Mouse (Mus musculus) midbrain, embryonic 13.5 days (tissue): ENCODE data around the gene Lef1. TPM values are rescaled to one million over a fixed set of nuclear protein-coding genes. Genes with fewer than 3 reads are reported as not detected.

Experiments used
- ATAC-seq: fragments of 200-750 bp; cut with Nextera tagmentation; 2 replicates; pipeline ENCODE4 v1.8.0; 2017; ENCODE audit warnings: mild to moderate bottlenecking, moderate TSS enrichment, moderate library complexity
- H3K27ac ChIP-seq: fragments of 300-500 bp; sonication (generic); 2 replicates; pipeline ENCODE4 v1.5.1; 2015; ENCODE audit warnings: inconsistent platforms, mild to moderate bottlenecking, moderate library complexity
- H3K27me3 ChIP-seq: fragments of 300-500 bp; sonication (generic); 2 replicates; pipeline ENCODE4 v1.6.1; 2015; ENCODE audit warnings: mild to moderate bottlenecking, inconsistent platforms
- H3K36me3 ChIP-seq: fragments of 300-500 bp; sonication (generic); 2 replicates; pipeline ENCODE4 v1.6.1; 2015; ENCODE audit warnings: mild to moderate bottlenecking, inconsistent platforms
- H3K4me1 ChIP-seq: fragments of 300-500 bp; sonication (generic); replicated peaks from 2 replicates; pipeline ENCODE4 v1.6.1; 2015; ENCODE audit warnings: inconsistent platforms
- H3K4me2 ChIP-seq: fragments of 300-500 bp; sonication (generic); replicated peaks from 2 replicates; pipeline ENCODE4 v1.6.1; 2015; ENCODE audit warnings: moderate library complexity, mild to moderate bottlenecking, inconsistent platforms
- H3K4me3 ChIP-seq: fragments of 300-500 bp; sonication (generic); replicated peaks from 2 replicates; pipeline ENCODE4 v1.5.1; 2015; ENCODE audit warnings: mild to moderate bottlenecking, inconsistent platforms
- H3K9ac ChIP-seq: fragments of 300-500 bp; sonication (generic); replicated peaks from 2 replicates; pipeline ENCODE4 v1.6.1; 2015; ENCODE audit warnings: mild to moderate bottlenecking, inconsistent platforms
- H3K9me3 ChIP-seq: fragments of 300-500 bp; sonication (generic); 2 replicates; pipeline ENCODE4 v1.6.1; 2016; ENCODE audit warnings: mild to moderate bottlenecking, inconsistent platforms
- WGBS: fragments of 180-500 bp; shearing (Covaris S2); methylation state at CpG from one replicate; pipeline ENCODE4 v1.1.7; 2015; 5-methylcytosine and 5-hydroxymethylcytosine counted together
- polyA plus RNA-seq: library from polyadenylated mRNA; unstranded; fragments of >200 nt; fragmentation: Nextera tagmentation; extraction: Ambion mirVana; gene quantifications from 2 replicates; pipeline ENCODE4 v1.2.1, GENCODE M21; 2015

Gene Lef1
- polyA plus RNA-seq, 1 experiment from 2014 or later = 86.0 TPM

DNA sequence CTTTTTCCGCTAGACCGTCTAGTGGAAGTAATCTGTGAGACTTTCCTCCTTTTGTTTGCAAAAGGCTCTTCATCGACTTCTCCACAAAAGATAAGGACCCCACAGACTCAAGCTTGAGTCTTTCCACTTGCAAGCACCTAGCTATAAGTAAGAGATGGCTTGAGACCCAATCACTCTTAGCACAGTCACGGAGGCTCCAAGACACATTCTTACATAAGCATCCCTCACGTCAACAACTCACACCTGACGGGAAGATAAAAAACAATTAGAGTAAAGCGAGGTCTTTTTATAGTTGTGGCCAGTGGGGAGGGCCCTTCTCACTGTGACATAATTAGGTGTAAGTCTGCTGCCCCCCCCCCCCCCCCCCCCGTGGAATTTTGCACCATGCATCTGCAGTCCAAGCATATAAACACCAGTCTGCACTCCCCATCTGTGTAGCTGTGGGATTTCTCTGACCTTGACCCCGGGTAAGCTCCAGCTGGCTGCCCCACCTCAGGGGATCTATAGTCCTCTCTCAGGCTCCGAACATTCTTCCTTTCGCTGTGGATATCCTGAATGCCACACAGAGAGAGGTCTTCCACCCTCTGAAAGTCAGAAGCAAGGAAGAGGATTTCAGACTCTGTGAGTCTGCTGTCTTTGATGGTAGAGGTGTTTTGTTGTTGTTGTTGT, 61.2 kb downstream of the Lef1 start:
- no peak overlapping the region for H3K27ac ChIP-seq
- H3K9ac ChIP-seq = no peak overlapping the region
- no peak overlapping the region for H3K4me3 ChIP-seq
- no peak overlapping the region for H3K4me2 ChIP-seq
- peak; percentile 60 for ATAC-seq
- peaks cover 33% of the 10 kb centered on the region for H3K4me1 ChIP-seq
- 35% methylated on average over 11 of the region's 11 CpGs for WGBS
- H3K36me3 ChIP-seq = no peaks in the 10 kb centered on the region
- H3K27me3 ChIP-seq = no peaks in the 10 kb centered on the region
- no peaks in the 10 kb centered on the region for H3K9me3 ChIP-seq

DNA sequence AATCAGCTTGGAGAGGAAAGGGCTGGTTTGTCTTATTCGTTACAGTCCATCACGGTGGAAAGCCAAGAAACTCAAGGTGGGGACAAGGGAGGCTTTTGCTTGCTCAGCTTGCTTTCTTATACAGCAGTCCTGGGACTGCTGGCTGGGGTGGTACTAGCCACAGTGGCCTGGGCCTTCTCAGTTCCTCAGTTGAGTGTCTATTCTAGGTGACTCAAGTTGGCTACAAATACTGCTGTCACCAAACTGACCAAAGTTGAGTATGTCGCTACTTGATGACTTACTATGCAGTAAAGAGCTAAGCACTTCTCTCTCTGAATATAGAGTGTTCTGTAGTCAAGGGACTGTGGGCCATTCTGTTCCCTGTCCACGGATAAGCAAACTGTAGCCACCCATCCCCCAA, 62.0 kb downstream of the Lef1 start:
- Histone ChIP-seq H3K9me3 (no peaks in the 10 kb centered on the region), H3K4me1 (peaks cover 39% of the 10 kb centered on the region), H3K27ac (no peak overlapping the region), H3K4me2 (no peak overlapping the region), H3K9ac (no peak overlapping the region), H3K4me3 (no peak overlapping the region), H3K27me3 (no peaks in the 10 kb centered on the region), H3K36me3 (no peaks in the 10 kb centered on the region)
- 88% methylated on average over 4 of the region's 4 CpGs for WGBS
- ATAC-seq = no peak

DNA sequence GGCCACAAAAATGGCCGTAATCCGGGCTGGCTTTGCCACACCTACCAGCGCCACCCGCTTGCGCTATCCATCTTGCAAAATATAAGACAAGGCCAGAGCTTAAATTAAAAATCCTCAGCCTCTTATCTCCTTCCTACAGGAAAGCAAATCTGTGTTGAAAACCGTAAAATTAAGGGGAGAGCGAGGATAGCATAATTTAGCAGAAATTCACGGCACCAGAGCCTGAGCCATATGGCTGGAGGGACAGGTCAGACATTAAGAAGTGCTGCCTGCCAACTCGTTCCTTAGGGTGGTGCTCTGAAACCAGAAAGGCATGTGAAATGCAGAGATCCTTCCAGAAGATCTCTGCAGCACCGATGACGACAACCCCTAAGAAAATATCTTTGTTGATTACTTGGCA, 70.7 kb downstream of the Lef1 start:
- Histone ChIP-seq H3K36me3 (peaks cover 16% of the 10 kb centered on the region), H3K4me3 (no peak overlapping the region), H3K9me3 (no peaks in the 10 kb centered on the region), H3K4me1 (peaks cover 38% of the 10 kb centered on the region), H3K27me3 (no peaks in the 10 kb centered on the region), H3K9ac (no peak overlapping the region), H3K4me2 (0 out of 2 replicates have a peak overlapping the region, but pooled peaks have one; percentile 5), H3K27ac (peak overlapping the region; percentile 51; the same call in 1 of the 2 replicates)
- peak; percentile 37; the same call in 1 of the 2 replicates for ATAC-seq
- 61% methylated on average over 11 of the region's 11 CpGs for WGBS

DNA sequence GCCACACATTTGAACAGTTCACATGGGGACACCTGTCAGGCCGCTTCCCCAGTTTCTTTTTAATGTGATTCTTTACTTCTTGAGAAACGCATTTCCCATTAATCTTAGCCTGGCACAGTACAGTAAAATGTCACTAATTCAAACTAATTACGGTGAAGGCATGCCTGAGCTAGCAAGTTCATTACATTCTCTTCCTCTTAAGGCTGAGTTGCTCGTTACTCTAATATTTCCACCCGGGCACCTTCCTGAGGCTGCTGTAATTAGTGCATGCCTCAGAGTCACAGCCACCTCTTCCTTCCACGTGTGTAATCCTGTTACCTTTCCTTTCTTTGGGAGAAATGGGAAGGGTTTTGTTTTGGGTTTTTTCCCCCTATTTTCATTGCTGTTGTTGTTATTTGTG, 71.9 kb downstream of the Lef1 start:
- 53% methylated on average over 6 of the region's 6 CpGs for WGBS

DNA sequence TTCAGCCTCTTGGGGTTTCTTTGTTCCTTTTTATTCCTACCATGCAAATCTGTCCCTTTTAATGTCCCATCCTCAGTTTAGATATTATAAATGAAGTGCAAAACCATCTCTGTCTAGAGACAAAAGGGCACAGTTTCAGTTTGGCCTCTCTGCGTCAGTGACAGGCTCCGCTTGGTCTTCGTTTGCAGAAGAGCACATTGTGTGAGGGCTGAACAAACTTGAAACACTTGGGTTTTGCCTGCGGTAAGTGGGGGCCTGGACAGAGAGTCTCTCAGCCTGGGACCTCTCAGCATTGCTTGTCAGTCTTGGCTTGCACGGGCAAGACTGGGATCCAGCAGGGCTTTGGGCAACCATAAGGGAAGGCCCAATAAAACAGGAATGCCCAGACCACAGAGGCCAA, 75.9 kb downstream of the Lef1 start:
- H3K4me1 ChIP-seq = peaks cover 29% of the 10 kb centered on the region
- 77% methylated on average over 5 of the region's 5 CpGs for WGBS

More for the DNA sequence above, 71.9 kb downstream of the Lef1 start:
- peaks cover 21% of the 10 kb centered on the region for H3K36me3 ChIP-seq
- no peak overlapping the region for H3K4me2 ChIP-seq
- ATAC-seq = no peak
- peak overlapping the region; percentile 27 for H3K27ac ChIP-seq
- no peaks in the 10 kb centered on the region for H3K27me3 ChIP-seq
- H3K4me1 ChIP-seq = peaks cover 30% of the 10 kb centered on the region
- no peaks in the 10 kb centered on the region for H3K9me3 ChIP-seq
- H3K9ac ChIP-seq = no peak overlapping the region
- no peak overlapping the region for H3K4me3 ChIP-seq

DNA sequence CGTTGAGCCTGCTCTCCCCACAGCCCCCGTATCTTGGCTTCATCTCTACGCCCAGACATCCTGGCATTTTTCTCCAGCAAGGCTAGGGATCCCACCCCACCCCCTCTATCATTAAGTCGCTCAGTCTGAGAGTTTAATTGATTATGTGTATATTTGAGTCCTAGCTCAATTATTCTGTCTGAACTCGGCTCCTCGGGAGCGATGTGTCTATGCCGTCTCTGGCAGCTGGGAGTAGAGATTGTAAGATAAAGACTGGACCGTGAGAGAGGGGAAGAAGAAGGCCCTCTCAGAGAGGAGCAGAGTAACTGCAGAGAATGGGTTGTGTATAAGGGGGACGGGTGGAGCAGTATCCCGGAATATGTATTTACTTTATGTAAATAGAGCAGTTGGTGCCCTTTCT, 80.0 kb downstream of the Lef1 start:
- Histone ChIP-seq H3K27ac (peak overlapping the region; percentile 30; the same call in 1 of the 2 replicates), H3K9ac (no peak overlapping the region), H3K4me2 (no peak overlapping the region), H3K9me3 (no peaks in the 10 kb centered on the region), H3K4me1 (peaks cover 19% of the 10 kb centered on the region), H3K4me3 (no peak overlapping the region), H3K36me3 (peaks cover 28% of the 10 kb centered on the region), H3K27me3 (no peaks in the 10 kb centered on the region)
- ATAC-seq = no peak
- 67% methylated on average over 11 of the region's 11 CpGs for WGBS

More for the DNA sequence above, 75.9 kb downstream of the Lef1 start:
- no peak overlapping the region for H3K9ac ChIP-seq
- peaks cover 17% of the 10 kb centered on the region for H3K36me3 ChIP-seq
- H3K27ac ChIP-seq = no peak overlapping the region
- no peaks in the 10 kb centered on the region for H3K27me3 ChIP-seq
- H3K9me3 ChIP-seq = no peaks in the 10 kb centered on the region
- no peak overlapping the region for H3K4me2 ChIP-seq
- no peak overlapping the region for H3K4me3 ChIP-seq
- no peak for ATAC-seq

DNA sequence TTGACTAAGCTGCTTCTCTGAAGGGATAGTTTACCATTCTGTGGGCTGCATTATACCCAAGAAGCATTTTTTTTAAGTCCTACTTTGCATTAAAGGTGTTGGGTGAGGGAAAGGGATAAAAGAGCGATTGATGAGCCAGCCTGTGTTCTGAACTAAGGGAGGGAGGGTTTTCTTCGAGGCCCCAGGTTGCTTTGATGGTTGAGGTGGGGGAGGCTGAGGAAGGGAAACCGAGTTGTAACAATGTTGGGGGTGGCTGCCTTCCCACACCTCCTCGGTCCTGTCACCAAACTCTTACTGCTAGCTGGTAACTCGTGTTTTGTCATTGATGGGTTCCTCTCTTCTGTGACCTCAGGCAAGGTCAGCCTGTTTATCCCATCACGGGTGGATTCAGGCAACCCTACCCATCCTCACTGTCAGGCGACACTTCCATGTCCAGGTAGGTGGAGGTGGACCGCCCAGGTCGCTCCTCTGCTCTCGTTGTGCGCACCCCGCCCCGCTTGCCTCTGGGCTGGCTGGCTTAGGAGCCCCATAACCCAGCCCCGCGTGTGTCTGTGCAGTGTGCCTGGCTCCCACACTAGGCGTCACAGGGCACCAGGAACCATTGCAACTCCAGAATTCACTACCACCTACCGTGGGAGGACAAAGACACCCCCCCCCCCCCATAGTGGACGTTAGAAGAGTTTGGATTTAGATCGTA, 80.5 kb downstream of the Lef1 start:
- peaks cover 31% of the 10 kb centered on the region for H3K36me3 ChIP-seq
- H3K9me3 ChIP-seq = no peaks in the 10 kb centered on the region
- H3K4me3 ChIP-seq = no peak overlapping the region
- no peak overlapping the region for H3K9ac ChIP-seq
- no peak overlapping the region for H3K4me2 ChIP-seq
- no peaks in the 10 kb centered on the region for H3K27me3 ChIP-seq
- peaks cover 19% of the 10 kb centered on the region for H3K4me1 ChIP-seq
- 0 out of 2 replicates have a peak, but pooled peaks have one; percentile 55 for ATAC-seq
- H3K27ac ChIP-seq = no peak overlapping the region
- 87% methylated on average over 19 of the region's 19 CpGs for WGBS

DNA sequence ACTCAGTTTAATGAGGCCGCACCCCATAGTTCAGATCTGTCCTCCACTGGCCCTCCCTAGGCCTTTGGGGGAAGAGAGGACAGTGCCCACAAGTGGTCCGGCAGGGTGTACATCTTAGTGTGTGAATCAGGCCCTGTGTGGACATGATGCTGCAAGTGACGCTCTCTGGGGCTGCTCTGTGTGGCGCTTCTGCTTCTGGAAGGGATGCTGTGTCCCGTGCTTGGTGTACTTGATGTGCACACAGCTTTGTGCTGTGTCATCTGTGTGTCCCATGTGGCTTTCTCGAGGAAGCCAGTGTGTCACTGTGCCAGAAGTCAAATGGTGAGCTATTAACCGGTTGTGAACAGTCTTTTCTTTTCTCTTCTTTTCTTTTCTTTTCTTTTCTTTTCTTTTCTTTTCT, 81.2 kb downstream of the Lef1 start:
- Histone ChIP-seq H3K27me3 (no peaks in the 10 kb centered on the region), H3K9ac (no peak overlapping the region), H3K9me3 (no peaks in the 10 kb centered on the region), H3K4me1 (peaks cover 23% of the 10 kb centered on the region), H3K27ac (no peak overlapping the region), H3K36me3 (peaks cover 25% of the 10 kb centered on the region), H3K4me3 (no peak overlapping the region), H3K4me2 (no peak overlapping the region)
- peak; percentile 41; the same call in 1 of the 2 replicates for ATAC-seq
- WGBS = 78% methylated on average over 7 of the region's 7 CpGs

DNA sequence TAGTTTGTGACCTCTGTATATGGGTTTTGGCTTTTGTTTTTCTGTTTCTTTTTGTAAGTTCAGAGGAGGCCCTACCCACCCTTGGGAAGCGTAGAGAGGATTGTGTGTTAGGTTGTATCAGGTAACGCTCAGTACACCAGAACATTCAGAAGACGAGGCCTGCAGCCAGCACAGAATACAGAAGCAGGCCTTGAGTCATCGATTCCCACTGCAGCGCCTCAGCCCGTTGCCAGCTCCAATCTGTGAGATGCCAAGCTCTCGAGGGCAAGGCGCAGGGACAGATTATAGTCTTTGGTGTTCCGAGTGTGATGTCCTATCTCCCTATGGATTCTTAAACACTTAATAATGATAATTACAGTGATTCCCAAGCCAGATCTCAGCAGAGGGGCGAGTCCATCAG, 85.8 kb downstream of the Lef1 start:
- no peak for ATAC-seq
- H3K27ac ChIP-seq = peak overlapping the region; percentile 17; the same call in 1 of the 2 replicates
- 70% methylated on average over 10 of the region's 10 CpGs for WGBS
- no peak overlapping the region for H3K4me2 ChIP-seq
- no peaks in the 10 kb centered on the region for H3K9me3 ChIP-seq
- no peak overlapping the region for H3K4me3 ChIP-seq
- H3K9ac ChIP-seq = no peak overlapping the region
- H3K4me1 ChIP-seq = peaks cover 15% of the 10 kb centered on the region
- peaks cover 24% of the 10 kb centered on the region; the same call in 1 of the 2 replicates for H3K36me3 ChIP-seq
- no peaks in the 10 kb centered on the region for H3K27me3 ChIP-seq

DNA sequence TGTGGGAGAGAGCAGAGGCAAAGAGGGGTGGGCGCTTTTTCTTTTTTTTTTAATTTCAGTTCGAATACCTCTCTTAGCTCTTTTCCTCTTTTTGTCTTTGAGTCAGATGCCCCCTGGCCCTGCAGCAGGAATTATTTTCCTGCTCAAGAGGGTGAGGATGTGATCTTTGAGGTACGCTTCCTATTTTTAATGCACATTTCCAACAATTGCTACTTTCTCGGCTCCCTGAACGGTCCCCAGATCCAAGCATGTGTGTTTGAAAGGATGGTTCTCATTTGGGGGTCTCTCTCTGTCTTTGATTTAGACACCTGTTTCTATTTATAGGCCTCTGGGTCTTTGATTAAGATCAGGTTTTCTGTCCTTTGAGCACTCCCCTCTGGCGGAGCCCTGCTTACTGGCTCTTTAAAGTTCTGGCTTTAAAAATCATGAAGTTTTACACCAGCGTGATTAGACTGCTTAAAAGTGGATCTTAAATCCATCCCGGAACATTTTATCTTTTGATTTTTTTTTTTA, 86.3 kb downstream of the Lef1 start:
- no peak overlapping the region for H3K4me2 ChIP-seq

DNA sequence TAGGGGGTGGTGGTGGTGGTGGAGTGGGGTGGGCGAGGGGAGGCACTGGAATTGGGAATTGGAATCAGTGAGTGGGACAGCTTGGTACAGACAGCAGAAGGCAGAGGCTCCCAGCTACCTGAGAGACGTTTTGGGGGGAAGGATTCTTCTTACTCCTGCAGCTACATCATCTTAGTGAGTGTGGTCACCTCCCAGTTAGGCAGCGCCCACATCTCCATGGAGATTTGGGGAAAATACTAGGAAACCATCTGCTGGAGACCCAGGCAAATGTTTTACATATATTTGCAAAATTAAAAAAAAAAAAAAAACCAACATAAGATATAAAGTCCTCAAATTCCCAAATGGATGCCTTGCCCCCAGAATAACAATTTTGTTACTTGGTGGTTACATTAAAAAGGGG, 88.7 kb downstream of the Lef1 start:
- Histone ChIP-seq H3K4me3 (no peak overlapping the region), H3K36me3 (peaks cover 16% of the 10 kb centered on the region; the same call in 1 of the 2 replicates), H3K27me3 (no peaks in the 10 kb centered on the region), H3K9me3 (no peaks in the 10 kb centered on the region), H3K4me2 (no peak overlapping the region), H3K9ac (no peak overlapping the region), H3K27ac (no peak overlapping the region), H3K4me1 (peaks cover 18% of the 10 kb centered on the region)
- no peak for ATAC-seq
- WGBS = 78% methylated on average over 3 of the region's 3 CpGs

More for the DNA sequence above, 86.3 kb downstream of the Lef1 start:
- H3K4me3 ChIP-seq = no peak overlapping the region
- no peaks in the 10 kb centered on the region for H3K27me3 ChIP-seq
- ATAC-seq = no peak
- 75% methylated on average over 8 of the region's 8 CpGs for WGBS
- peaks cover 22% of the 10 kb centered on the region; the same call in 1 of the 2 replicates for H3K36me3 ChIP-seq
- H3K9ac ChIP-seq = no peak overlapping the region
- H3K27ac ChIP-seq = 0 out of 2 replicates have a peak overlapping the region, but pooled peaks have one; percentile 17
- H3K9me3 ChIP-seq = no peaks in the 10 kb centered on the region
- H3K4me1 ChIP-seq = peaks cover 11% of the 10 kb centered on the region

DNA sequence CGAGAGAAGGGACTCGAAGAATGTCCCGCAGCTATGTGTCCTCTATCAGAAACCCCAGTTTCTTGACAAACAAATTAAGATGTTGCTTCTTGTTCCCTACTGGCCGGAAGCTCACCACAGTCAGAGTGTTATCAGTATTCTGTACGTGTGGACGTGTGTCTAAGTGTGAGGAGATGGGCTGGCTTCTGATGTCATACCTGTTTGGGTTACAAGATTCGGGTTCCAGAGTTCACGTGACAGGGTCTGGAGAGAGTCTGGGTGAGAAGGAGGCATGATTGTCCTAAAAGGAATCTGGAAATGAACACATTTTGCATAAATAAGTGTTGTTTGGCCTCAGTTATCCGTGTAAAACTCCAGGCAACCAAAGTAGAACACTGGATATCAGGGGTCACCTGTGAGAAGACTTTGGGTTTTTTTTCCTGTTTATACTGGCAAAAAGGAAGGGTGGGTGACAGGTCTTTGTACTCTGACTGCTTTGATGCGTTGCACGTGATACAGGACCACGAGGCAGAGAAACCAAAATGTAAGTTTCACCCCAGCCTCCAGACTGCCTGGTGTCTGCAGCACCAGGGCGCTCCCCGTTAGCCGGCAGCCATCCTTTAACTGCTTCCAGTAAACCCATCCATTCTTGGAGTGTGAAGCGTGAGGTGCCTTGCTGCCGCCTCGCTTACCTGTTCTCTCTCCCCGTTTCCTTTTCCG, 89.5 kb downstream of the Lef1 start:
- H3K4me3 ChIP-seq = no peak overlapping the region
- H3K4me1 ChIP-seq = peaks cover 18% of the 10 kb centered on the region
- 79% methylated on average over 20 of the region's 20 CpGs for WGBS
- no peak overlapping the region for H3K4me2 ChIP-seq
- H3K36me3 ChIP-seq = peaks cover 14% of the 10 kb centered on the region
- no peak for ATAC-seq
- H3K9me3 ChIP-seq = no peaks in the 10 kb centered on the region
- H3K27me3 ChIP-seq = no peaks in the 10 kb centered on the region
- H3K27ac ChIP-seq = no peak overlapping the region
- H3K9ac ChIP-seq = no peak overlapping the region
